Mouse (Mus musculus) neural tube, postnatal 0 days (tissue): ENCODE data around the gene Gzmf. TPM values are rescaled to one million over a fixed set of nuclear protein-coding genes. Genes with fewer than 3 reads are reported as not detected.

ENCODE experiments used
- polyA plus RNA-seq: library from polyadenylated mRNA; unstranded; fragments of >200 nt; fragmentation: Nextera tagmentation; extraction: Ambion mirVana; gene quantifications from 2 replicates; pipeline ENCODE4 v1.2.1, GENCODE M21; 2015

Gene Gzmf
- polyA plus RNA-seq: not detected in 2 replicates

DNA sequence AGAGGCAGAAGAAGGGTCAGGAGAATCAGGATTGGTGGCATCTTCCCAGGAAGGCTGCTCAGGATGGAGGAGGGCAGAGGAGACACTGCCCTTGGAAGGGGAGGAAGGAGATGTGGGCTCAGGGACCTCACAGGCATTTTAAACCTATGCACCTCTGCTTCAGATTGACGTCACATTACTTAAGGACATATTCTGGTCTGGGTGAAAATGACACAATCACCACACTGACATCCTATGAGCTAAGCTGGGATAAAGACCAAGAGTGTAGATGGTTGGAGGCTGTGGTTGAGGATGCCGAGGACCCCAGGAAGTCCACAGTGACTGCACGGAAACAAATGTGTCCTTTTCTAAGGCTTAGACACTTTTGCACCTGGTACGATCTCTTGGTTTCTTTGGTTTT lies at the start of gene Gzmf:
Gene Gzmf (minus strand): TSS at position 101 of the 400 bp plus-strand sequence.

DNA sequence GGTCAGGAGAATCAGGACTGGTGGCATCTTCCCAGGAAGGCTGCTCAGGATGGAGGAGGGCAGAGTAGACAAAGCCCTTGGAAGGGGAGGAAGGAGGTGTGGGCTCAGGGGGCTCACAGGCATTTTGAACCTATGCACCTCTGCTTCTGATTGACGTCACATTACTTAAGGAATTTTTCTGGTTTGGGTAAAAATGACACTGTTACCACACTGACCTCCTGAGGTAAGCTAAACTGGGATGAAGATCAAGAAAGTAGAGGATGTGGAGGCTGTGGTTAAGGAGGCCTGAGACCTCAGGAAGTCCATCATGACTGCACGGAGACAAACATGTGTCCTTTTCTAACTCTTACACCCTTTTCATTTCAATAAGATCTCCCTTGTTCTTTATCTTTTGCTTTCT lies 23.3 kb upstream of the Gzmf start, which contains the start of gene Gzmc:
Gene Gzmc (minus strand): TSS at position 101 of the 400 bp plus-strand sequence.

DNA sequence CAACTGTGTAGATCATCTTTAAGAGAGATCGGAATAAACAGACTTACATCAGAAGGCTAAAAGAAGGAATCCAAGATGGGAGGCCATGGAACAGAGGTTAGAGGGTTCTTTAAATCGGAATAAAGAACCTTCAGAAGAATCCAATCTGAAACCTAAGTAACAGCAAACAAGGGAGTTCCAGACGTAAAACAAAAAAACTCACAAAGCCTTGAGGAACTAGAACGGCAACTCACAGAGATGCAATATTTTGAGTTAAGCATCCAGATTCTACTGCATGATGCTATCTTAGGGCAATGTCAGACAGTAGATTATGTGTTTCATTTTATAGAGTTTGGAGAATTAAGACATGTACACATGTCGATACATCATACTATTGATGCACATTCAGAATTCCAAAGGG lies 36.7 kb downstream of the Gzmf start, which contains the start of gene Gzmn:
Gene Gzmn (minus strand): TSS at position 101 of the 400 bp plus-strand sequence.

GRCm38 (mm10) chr14:56159479-56159878 lies 51.7 kb downstream of the Gzmf start, which contains the start of gene Gzmg:
TSS of gene Gzmg (minus strand) at chr14:56159579.

Other genes with a start within 250 kb of the Gzmf start
- not detected in 2 replicates for gene Mcpt1, start 193.4 kb downstream of the Gzmf start, polyA plus RNA-seq
- not detected in 2 replicates for gene Mcpt9, start 180.9 kb downstream of the Gzmf start, polyA plus RNA-seq
- not detected in 2 replicates for gene Mcpt2, start 169.4 kb downstream of the Gzmf start, polyA plus RNA-seq
- 0.14 TPM in 1 of 2 replicates, not detected in the other for gene Mcpt4, start 149.1 kb downstream of the Gzmf start, polyA plus RNA-seq
- gene Mcpt8, start 126.1 kb downstream of the Gzmf start, polyA plus RNA-seq: not detected in 2 replicates
- not detected in 2 replicates for gene Ctsg, start 108.8 kb downstream of the Gzmf start, polyA plus RNA-seq
- not detected in 2 replicates for gene Gzme, start 90.8 kb downstream of the Gzmf start, polyA plus RNA-seq
- not detected in 2 replicates for gene Gzmd, start 78.8 kb downstream of the Gzmf start, polyA plus RNA-seq
- gene Gzmg, start 51.8 kb downstream of the Gzmf start, polyA plus RNA-seq: not detected in 2 replicates
- not detected in 2 replicates for gene Gzmn, start 36.8 kb downstream of the Gzmf start, polyA plus RNA-seq
- gene Gzmc, start 23.2 kb upstream of the Gzmf start, polyA plus RNA-seq: 0.30 TPM in 1 of 2 replicates, not detected in the other
- not detected in 2 replicates for gene Gzmb, start 50.8 kb upstream of the Gzmf start, polyA plus RNA-seq
- gene Atp12a, start 153.7 kb upstream of the Gzmf start, polyA plus RNA-seq: 0.14 and 0.20 TPM in 2 replicates
- 0.45 and 1.2 TPM in 2 replicates for gene Rnf17, start 191.2 kb upstream of the Gzmf start, polyA plus RNA-seq